Mouse (Mus musculus) heart, postnatal 4 days (tissue): Measurements from ENCODE around the gene Irgm1. TPM values are rescaled to one million over a fixed set of nuclear protein-coding genes. Genes with fewer than 3 reads are reported as not detected.
A peak's percentile ranks its signal among the peaks of the same experiment; 100 is the strongest.
"Not testable (repeated sequence)": the region's sequence is repeated elsewhere in the genome, so short reads cannot be mapped to it uniquely, and the experiment has no call there.

Source experiments
- DNase-seq: peaks from one replicate; pipeline ENCODE4 v3.0.0; 2021
- total RNA-seq, 2 experiments: library from RNA; stranded (reverse); gene quantifications; 2 replicates each; pipeline ENCODE4 v1.2.3; 2021

The Irgm1 gene
- total RNA-seq, 2 experiments from 2014 or later = 6.2 to 7.6 TPM

DNA sequence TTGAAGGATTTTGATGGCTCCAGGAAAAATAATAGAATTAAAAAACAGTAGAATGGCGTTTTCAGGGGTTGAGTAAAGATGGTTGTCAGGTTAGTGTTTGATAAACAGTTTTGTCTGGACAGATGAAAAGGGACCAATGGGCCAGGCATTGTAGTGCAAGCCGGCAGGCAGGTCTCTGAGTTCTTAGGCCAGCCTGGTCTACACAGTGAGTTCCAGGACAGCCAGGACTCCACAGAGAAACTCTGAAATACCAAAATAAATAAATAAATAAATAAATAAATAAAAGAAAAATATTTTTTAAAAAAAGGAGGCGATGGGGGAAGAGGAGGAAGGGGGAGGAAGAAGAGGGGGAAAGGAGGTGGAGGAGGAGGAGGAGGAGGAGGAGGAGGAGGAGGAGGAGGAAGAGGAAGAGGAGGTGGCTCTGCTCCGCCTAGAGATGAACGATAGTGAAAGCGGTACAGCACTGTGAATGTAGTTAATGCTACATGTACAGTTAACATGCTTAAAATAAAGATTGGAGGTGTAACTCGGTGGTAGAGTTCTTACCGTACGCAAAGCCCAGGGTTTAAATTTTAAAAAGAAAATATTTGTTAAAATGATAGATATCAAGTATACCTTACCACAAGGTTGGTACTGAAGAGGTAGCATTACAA lies 38.3 kb downstream of the Irgm1 start:
- DNase-seq = no peak

DNA sequence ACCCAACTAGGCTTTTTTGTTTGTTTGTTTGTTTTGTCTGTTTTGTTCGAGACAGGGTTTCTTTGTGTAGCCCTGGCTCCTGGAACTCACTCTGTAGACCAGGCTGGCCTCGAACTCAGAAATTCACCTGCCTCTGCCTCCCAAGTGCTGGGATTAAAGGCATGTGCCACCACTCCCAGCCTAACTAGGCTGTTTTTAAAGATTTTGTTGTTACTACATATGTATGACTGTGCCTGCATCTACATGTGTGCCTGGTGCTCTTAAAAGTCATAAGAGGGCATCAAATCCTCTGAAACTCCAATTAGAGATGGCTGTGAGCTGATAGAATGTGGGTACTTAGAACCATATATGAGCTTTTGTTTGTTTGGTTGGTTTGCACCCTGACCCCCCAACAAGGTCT lies 40.2 kb downstream of the Irgm1 start:
- DNase-seq = no peak

DNA sequence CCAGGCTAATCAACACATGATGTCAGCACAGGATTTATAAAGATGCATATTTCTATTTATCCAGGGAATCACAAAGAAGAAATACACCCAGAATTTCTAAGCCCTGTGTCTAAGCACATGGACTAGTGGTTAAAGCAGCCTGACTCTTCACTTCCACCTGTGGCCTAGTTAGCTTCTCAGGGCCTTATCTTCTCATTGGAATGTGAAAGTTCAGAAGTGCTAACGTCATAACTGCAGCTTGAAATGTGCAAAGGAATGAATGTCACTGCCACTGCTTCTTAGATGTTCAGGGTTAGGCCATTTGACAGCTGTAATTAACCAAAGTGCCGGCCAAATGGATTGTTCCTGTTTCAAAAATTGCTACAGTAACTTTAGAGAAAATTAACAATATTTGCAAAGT lies 41.2 kb downstream of the Irgm1 start:
- DNase-seq = no peak

DNA sequence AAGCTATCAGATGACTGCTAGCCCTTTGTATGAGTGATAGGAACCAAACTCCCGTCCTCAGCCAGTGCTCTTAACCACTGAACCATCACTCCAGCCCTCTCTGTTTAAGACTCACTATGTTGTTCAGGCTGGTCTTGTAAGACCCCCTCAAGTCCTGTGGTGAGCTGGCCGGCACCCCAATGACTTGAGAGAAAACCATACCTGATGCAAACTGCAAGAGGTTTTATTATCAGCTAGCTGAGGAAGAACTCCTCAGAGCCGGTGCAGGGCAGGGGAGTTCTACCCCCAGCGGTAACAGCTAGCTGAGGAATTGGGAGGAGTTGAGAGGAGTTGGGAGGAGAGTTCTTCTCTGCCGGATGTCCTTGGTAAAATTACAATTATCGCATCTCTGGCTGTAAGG lies 43.6 kb downstream of the Irgm1 start:
- DNase-seq = no peak

DNA sequence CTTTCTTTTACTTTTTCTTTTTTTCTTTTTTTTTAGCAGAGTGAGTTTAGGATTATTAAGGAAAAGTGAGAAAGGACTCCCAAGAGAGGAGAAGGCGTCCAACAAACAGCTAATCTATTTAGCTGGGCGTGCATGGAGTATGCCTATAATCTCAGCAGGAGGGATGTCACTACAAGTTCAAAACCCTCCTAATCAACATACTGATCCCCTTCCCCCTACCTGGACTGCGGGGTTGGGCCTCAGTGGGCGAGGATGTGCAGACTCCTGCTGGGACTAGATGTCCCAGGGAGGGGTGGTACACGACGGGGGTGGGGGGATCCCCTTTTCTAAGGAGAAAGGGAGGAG lies 44.8 kb downstream of the Irgm1 start:
- no peak for DNase-seq

DNA sequence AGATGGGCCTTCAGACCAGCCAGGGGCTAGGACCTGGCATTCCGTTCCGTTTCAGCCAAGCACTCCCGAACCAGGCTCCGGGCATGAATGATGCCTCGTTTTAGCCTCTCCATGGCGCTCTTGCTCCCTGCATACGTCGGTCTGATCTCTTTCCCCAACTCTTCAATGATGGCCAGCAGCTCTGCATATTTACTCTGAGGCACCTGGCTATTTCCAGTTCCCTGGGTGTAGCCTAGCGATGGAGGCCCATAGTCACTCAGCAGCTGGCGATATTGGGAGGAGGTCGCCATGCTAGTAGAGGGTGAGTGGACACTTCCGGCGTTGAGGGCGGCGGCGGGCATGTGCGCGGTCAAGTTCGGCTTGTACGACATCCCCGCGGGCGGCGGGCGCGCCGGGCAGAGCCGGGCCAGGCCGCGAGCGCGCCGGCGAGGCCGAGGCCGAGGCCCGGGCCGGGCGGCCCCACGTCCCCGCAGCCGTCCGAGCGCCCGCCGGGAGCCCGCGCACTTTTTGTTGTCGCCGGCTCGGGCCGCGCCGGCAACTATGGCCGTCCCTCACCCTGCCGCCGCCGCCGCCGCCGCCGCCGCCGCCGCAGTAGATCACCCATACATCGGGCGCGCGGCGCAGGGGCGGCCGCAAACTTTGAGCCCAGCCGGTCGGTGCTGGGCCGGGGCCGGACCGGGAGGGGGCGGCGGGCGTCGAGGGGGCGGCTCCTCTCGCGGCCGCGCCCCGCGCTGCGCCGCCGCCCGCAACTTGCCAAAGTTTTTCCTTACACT lies 45.3 kb downstream of the Irgm1 start, which contains the start of the genes Trim7 and Gm12184:
Gene Trim7 (plus strand): TSS at position 162 of the 773 bp plus-strand sequence.
Gene Gm12184 (minus strand): TSS at position 677 of the 773 bp plus-strand sequence.
- peak; percentile 37 for DNase-seq

DNA sequence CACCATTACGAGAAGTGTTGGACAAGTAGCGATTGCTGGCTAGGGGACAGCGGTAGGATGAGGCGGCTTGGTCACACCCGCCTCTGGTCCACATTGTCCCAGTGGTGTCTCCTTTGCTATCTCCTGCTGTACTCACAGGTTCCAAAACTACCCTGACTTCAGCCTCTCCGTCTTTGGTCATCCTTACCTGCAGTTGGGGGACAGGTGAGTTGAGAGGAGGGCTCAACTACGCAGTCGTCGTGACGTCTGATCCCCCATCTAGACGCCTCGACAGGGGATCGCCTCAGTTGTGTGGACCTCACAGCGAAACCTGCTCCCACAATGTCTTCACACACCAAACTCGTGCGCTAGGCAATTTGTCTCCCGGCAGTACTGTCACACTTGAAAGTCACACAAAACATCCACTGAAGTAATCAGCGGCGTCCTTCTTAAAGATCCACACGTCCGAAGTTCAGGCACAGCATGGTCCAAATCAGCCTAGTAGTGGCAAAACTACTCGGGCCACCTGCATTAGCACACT lies 47.1 kb downstream of the Irgm1 start:
- DNase-seq = no peak

DNA sequence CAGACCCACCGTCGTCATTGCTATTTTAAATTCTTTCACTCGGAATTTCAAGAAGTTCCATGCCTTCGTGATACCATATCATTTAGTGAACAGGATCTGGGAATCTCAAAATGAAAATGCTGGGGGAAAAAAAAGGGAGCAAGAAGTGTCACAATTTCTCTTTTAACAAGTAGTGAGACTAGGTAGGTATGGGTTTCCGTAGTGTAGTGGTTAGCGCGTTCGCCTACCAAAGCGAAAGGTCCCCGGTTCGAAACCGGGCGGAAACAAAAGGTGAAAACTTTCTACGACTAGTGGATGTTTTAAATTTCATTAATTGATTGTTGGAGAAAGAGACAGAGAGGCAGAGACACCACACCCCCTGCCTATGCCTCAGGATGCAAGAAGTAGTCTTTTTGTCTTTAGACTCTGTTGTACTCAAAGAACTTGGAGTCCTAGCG lies 47.9 kb downstream of the Irgm1 start:
- DNase-seq = peak; percentile 70

DNA sequence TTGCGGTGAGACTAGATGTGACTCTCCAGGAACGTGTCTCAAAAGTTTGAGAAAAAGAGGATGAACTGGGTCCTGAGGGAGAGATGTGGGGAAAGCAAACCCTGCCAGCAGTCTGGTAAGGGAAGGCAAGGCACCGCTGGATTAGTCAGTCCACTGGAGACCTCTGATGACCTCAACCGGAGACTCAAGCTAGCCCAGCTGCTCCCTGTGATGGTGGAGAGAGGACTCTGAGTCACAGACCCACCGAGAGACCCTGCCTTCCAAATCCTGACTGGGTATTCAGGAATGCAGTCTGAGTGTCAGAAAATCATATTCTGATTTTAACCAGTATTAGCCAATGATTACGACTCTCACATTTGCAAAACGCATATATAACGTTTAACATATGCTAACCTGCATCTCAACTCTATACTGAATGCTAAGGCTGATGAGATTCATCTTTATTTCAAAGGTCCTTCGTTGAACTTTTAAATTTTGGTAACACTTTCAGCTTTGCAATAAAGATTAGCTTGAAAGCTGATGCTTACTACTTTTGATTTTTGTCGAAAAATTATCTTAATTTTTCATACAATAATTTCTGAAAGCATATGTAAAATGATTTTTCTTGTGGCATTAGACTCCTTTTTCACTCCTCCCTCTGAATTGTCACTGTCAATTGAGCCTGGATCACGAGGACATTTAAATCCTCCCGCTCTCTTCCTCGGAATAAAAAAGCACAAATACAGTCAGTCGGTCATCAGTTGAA lies 48.5 kb downstream of the Irgm1 start:
- DNase-seq = no peak

DNA sequence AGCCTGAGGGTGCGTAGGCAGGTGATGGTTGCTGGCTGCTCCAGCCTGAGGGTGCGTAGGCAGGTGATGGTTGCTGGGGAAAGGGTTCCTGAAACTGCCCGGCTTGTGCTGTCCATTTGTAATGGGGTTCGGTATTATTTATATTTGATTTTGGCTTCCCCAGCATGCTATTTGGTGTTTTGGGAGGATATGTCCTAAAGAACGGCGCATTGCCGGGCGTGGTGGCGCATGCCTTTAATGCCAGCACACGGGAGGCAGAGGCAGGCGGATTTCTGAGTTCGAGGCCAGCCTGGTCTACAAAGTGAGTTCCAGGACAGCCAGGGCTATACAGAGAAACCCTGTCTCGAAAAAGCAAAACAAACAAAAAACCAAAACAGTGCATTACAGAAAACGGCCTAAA lies 50.2 kb downstream of the Irgm1 start:
- DNase-seq = not testable (repeated sequence)

DNA sequence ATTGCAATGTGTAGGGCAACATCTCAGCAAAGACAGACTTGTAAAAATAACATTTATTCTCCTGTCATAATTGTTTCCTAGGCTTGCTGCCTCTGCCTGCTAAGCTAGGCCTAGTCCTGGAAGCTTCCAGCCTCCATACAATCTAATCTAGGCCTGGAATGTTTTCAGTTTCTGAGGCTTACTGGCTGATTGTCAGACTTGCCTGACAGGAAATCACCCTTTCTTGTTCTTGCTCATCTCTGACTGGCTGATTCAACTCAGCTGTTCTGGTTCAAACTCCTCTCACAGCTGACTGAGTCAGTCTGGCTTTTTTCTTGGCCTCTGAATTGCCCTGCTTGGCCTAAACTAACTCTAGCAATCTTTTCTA lies 51.2 kb downstream of the Irgm1 start:
- DNase-seq = no peak

DNA sequence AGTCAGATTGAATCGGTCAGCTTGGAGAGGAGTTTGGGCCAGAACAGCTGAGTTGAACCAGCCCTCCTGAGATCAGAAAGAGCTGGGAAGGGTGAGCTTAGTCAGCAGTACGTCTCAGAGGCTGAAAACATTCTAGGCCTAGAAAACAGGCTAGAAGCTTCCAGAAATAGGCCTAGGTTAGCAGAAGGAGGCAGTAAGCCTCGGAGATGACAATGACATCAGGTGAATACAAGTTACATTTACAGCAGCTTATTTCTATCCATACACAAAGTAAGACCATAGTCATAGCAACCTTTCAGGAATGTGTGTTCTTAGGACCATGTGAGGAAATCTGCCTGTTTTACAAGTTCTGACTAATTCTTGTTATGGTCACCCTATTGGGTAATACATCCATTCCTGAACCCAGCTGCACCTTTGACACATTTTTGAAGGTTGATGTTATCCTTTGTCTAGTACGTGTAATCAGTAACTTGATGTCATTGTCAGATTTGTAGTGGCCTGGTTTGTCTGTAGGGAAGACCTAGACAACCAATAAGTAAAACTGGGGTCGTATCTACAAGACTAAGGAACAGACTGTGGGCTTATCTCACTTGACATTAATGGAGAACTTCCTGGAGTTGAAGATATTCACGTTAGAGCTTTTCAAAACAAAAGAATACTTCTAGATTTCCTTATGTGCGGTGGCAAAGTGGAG lies 51.7 kb downstream of the Irgm1 start:
- no peak for DNase-seq

DNA sequence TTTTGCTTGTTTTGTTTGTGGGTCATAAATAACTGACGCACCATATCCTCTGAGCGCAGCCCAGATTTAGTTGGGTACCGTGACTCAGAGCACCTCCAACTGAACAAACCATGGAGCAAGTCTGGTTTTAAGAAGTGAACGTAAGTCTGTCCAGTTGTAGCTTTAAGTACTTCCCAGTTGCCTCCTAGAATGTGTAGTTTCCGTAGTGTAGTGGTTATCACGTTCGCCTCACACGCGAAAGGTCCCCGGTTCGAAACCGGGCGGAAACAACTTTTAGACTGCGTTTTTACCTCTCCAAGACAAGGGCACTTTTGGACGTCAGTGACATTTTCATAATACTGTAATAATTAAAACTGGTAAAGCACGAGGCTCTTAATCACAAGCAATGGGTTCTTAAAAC lies 53.1 kb downstream of the Irgm1 start:
- peak; percentile 86 for DNase-seq

DNA sequence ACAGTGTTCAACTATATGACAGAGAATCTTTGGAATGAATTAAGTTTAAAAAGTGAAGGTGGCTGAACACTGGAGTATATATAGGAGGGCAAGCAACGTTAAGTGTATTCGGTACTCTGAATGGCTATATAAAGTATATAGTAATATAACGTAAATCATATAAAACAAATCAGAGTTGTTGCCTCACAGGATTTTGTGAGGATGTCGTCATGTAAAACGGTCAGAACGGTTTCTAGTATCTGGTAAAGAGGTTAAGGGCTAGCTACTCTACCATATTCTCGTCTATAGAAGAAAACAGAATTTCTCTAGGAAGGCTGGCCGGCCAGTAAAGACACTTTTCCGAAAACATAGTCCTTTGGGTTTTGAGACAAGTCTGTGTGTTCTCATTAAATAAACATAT lies 53.7 kb downstream of the Irgm1 start:
- no peak for DNase-seq

DNA sequence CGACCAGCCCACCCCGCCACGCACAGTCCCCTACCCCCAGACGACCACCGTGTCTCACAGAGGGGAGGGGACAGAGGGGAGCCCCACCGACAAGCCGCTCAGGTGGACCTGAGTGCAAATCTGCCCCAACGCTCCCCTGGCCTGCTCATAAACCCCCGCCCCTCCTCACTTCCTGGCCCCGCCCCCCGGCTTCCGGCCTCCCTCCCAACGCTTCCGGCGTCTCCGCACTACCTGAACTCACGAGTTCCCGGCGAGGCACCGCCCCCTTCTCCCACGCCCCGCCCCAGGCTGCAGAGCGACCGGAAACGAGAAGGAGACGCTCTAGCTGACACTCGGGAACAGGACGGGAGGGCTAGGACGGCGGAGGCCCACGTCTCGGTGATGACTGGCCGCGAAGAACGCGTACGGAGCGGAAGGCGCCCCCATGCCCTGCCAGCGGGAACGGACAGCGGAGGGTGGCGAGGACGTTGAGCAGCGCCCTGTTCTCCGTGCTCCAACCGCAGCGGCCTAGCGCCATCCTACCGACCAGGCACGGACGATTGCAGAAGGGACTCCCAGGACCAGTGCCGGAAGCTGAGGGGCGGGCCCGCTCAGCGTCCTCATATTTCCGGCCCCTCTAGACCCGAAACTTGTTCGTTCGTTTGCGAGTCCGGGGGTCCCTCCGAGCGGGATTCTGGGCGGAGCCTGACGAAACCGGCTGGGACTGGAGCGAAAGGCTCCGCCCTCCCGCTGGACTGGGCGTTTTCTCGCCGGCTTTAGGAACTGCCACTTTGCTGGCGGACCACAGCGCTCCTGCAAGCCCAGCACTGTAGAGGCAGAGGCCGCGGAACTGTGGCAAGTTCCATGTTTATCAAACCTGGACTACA lies 54.5 kb downstream of the Irgm1 start, which contains the start of gene Trim41:
Gene Trim41 (minus strand): TSS at position 554 of the 866 bp plus-strand sequence.
- DNase-seq = peak; percentile 99

DNA sequence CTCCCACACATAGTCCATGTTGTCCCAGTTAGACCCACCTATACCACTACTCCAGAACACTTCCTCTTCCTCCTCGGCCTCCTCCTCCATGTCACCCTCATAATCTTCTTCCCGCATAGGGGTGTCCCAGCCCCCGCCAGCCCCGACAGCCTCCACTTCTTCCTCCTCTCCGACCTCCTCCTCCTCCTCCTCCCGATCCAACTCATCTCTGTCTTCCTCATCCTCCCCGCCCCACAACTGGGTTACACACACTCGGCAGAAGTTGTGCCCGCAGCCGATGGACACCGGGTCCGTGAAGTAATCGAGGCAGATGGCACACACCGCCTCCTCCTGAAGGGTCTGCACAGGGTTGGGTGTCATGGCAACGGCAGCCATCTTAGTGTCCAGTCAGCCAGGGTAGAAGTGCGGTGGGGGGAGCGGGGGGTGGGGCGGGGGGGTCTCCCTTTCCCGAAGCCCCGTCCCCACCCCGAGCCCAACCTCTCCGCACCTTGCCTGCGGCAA lies 55.2 kb downstream of the Irgm1 start:
- DNase-seq = peak; percentile 52

DNA sequence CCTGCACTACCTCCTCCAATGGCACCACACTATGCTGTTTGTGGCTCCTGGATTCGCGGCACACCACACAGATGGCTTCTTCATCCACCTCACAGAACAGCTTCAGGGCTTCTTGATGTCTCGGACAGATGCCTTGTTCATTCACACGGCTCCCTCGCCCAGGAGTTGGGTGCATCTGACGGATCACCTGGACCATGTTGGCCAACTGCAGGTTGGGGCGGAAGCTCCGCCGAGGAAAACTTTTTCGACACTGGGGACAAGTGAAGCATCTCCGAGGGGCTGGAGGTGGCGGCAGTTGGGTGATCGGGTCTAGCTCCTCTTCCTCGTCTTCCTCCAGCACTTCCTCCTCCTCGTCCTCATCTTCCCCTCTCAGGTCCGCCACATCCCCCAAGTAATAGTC lies 55.6 kb downstream of the Irgm1 start:
- no peak for DNase-seq

DNA sequence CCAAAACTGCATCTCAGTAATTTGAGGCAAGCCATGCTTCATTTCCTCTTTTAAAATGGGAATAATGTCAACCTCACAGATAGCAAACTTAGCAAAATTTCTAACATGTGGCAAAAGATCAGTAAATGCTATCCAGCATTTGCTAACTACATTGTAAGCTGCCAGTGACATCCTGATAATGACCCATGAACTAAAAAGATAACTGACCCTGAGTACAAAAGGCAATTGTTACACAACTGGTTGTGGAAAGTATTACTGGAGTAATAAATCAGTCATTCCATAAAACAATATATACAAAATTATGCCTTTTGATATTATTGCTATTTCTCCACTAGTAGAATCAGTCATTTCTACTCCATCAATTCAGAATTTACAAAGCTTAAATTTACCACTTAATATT lies 57.7 kb downstream of the Irgm1 start:
- no peak for DNase-seq
